Mouse (Mus musculus) lung, adult 2 months (tissue): ENCODE data around the gene Gm20489. TPM values are rescaled to one million over a fixed set of nuclear protein-coding genes. Genes with fewer than 3 reads are reported as not detected.

Source experiments
- DNase-seq: peaks from one replicate; pipeline ENCODE4 v3.0.0; 2022
- H3K4me1 ChIP-seq: fragments of 200-500 bp; 2 replicates; pipeline ENCODE4 v1.6.1; 2011; ENCODE audit warnings: low read length; ENCODE audit not compliant: control insufficient read depth, insufficient read depth
- H3K4me3 ChIP-seq: fragments of 200-500 bp; replicated peaks from 2 replicates; pipeline ENCODE3; 2011; ENCODE audit warnings: low read depth, mild to moderate bottlenecking, control low read depth, low read length; ENCODE audit errors: extremely low read depth
- CTCF ChIP-seq: fragments of 200-500 bp; IDR thresholded peaks from 2 replicates; pipeline ENCODE4 v1.5.1; 2011; ENCODE audit warnings: mild to moderate bottlenecking, low read length, control low read depth; ENCODE audit not compliant: insufficient read depth
- POLR2A ChIP-seq: fragments of 200-500 bp; IDR thresholded peaks from 2 replicates; pipeline ENCODE4 v1.6.1; 2011; ENCODE audit warnings: low read depth, mild to moderate bottlenecking, control low read depth, low read length, borderline replicate concordance; ENCODE audit errors: extremely low read depth
- WGBS: fragments of 180-500 bp; shearing (Covaris S2); methylation state at CpG from one replicate; pipeline ENCODE4 v1.1.7; 2018; 5-methylcytosine and 5-hydroxymethylcytosine counted together
- polyA plus RNA-seq: library from polyadenylated mRNA; depleted of rRNA; stranded (reverse); fragments of >200 nt; gene quantifications from 2 replicates; pipeline ENCODE4 v1.2.3, GENCODE M21; 2012

Gene Gm20489
- polyA plus RNA-seq, 1 experiment, result not detected

GRCm38 (mm10) chrX:101288432-101288831 is 19.6 kb upstream of the Gm20489 start:
- no peaks in the 10 kb centered on the region for H3K4me1 ChIP-seq
- no peak for DNase-seq
- WGBS, result 86% methylated on average over 6 of the region's 6 CpGs
- TF ChIP-seq POLR2A (no peak), CTCF (no peak)
- no peak overlapping the region for H3K4me3 ChIP-seq

DNA sequence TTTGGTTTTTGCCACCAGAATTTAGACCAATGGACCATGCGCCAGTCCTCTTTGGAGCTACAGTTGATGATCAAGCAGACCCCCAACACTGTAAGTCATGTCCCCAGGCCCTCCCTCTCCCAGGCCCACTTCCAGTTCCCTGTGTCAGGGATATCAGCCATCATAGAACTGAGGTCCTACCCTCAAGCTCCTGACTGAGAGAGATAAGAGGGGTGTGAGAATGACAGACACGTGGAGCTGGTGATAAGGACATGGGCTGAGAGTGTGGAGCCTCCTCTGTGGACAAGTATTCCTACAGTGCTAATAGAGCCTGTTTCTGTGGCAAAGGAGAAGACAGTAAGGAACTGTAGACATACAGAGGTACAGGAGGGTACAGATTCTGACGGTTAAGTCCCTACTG is 18.7 kb upstream of the Gm20489 start:
- 80% methylated on average over 3 of the region's 3 CpGs for WGBS
- H3K4me1 ChIP-seq, result no peaks in the 10 kb centered on the region
- no peak for DNase-seq
- H3K4me3 ChIP-seq, result no peak overlapping the region
- no peak for TF ChIP-seq CTCF
- TF ChIP-seq POLR2A, result no peak

GRCm38 (mm10) chrX:101285953-101286670 is 17.3 kb upstream of the Gm20489 start:
- Histone ChIP-seq H3K4me3 (no peak overlapping the region), H3K4me1 (no peaks in the 10 kb centered on the region)
- 84% methylated on average over 14 of the region's 14 CpGs for WGBS
- no peak for DNase-seq
- TF ChIP-seq POLR2A, result no peak
- TF ChIP-seq CTCF, result no peak

- TF ChIP-seq POLR2A (no peak), CTCF (peak; percentile 73)
- no peak overlapping the region for H3K4me3 ChIP-seq
- WGBS, result 29% methylated on average over 6 of the region's 6 CpGs
- DNase-seq, result peak; percentile 34
- H3K4me1 ChIP-seq, result no peaks in the 10 kb centered on the region
Measured at GRCm38 (mm10) chrX:101285534-101285933, 16.7 kb upstream of the Gm20489 start.

DNA sequence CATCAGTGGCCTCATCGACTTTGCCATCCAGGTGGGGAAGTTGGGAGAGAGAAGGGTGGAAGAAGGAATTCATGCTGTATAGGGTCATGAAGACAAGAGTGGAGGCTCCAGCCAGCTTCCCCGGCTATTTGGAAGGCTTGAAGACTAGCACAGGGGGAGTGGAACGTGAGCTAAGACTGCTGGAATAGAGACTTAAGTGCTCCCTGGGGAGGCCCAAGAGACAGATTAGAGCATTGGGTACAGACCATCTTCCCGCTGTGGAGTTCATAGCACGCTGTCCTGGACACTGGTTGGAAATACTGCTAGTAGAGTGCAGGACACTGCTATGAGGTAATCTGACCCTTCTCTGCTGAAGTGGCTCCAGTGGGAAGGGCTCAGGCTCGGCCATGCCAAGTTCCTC is 14.0 kb upstream of the Gm20489 start:
- DNase-seq, result no peak
- 79% methylated on average over 6 of the region's 6 CpGs for WGBS

DNA sequence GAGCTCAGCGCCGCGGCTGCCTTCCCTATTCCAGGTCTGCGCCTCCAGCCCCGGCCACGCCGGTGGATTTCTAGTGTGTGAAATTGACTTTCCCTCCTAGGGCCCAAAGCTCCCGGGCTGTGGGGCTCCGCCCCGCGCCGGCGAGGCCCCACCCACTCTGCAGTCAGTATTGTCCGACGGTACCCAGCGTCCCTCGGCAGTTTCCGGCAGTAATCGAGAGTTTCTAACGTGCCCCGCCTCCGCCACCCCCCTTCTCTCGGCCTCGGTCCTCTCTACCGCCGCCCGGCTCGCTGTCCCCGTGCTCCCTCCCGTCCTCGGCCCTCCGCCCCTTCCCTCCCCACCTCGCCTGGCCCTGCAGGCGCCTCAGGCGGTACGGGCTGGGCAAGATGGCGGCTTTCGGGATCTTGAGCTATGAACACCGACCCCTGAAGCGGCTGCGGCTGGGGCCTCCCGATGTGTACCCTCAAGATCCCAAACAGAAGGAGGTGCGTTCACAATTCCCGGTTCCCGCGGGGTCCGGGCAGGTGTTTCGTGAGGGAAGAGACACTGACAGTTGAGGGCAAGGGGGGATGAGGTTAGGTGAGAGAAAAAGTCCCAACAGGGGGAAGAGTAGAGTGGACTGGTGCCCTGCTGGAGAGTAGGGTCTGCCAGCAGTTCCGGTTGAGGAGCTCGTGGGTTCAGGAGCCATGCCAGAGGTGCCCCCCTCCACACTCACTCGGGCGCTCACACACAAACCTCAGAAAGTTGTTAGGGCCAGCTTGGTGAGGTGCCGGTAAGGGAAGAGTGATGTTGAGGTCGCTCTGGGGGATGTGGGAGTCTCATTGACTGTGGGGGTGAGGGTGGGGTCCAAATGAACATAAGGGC is 5.3 kb upstream of the Gm20489 start, which contains the start of gene Med12:
TSS of gene Med12 (plus strand) at position 156 of the 864 bp plus-strand sequence.
- 23% methylated on average over 53 of the region's 54 CpGs for WGBS
- Histone ChIP-seq H3K4me3 (peak within 1 kb of the TSS; percentile 67), H3K4me1 (no peaks in the 10 kb centered on the region)
- DNase-seq, result peak; percentile 79
- no peak for TF ChIP-seq CTCF
- 0 out of 2 replicates have a peak, but pooled peaks have one; percentile 9 for TF ChIP-seq POLR2A

More for the DNA sequence above, 14.0 kb upstream of the Gm20489 start:
- no peak for TF ChIP-seq CTCF
- TF ChIP-seq POLR2A, result no peak
- Histone ChIP-seq H3K4me3 (no peak overlapping the region), H3K4me1 (no peaks in the 10 kb centered on the region)

GRCm38 (mm10) chrX:101273410-101273809 is 4.6 kb upstream of the Gm20489 start:
- WGBS, result 31% methylated on average over 6 of the region's 6 CpGs
- no peak for TF ChIP-seq POLR2A
- no peak for TF ChIP-seq CTCF
- DNase-seq, result no peak
- H3K4me3 ChIP-seq, result peak overlapping the region; percentile 37
- no peaks in the 10 kb centered on the region for H3K4me1 ChIP-seq

GRCm38 (mm10) chrX:101268025-101268754 is 633 bp downstream of the Gm20489 start, which contains the start of gene Il2rg:
TSS of gene Il2rg (minus strand) at chrX:101268255.
- 46% methylated on average over 5 of the region's 5 CpGs for WGBS
- Histone ChIP-seq H3K4me1 (no peaks in the 10 kb centered on the region; the same call in 1 of the 2 replicates), H3K4me3 (peak within 1 kb of the TSS; percentile 66)
- no peak for DNase-seq
- TF ChIP-seq POLR2A (no peak), CTCF (no peak)

GRCm38 (mm10) chrX:101266631-101267030 is 2.2 kb downstream of the Gm20489 start:
- no peaks in the 10 kb centered on the region; the same call in 1 of the 2 replicates for H3K4me1 ChIP-seq
- DNase-seq, result no peak
- peak overlapping the region; percentile 36 for H3K4me3 ChIP-seq
- WGBS, result 86% methylated on average over 6 of the region's 6 CpGs
- TF ChIP-seq POLR2A, result no peak
- TF ChIP-seq CTCF, result no peak
